Mouse (Mus musculus) MEL-GATA-1-ER (cell line): ENCODE measurements around the gene Krt36.

Source experiments
- DNase-seq: peaks from one replicate; pipeline ENCODE4 v3.0.0-alpha.2; 2012; ENCODE audit warnings: low read depth; ENCODE audit errors: extremely low read depth

Krt36 gene

DNA sequence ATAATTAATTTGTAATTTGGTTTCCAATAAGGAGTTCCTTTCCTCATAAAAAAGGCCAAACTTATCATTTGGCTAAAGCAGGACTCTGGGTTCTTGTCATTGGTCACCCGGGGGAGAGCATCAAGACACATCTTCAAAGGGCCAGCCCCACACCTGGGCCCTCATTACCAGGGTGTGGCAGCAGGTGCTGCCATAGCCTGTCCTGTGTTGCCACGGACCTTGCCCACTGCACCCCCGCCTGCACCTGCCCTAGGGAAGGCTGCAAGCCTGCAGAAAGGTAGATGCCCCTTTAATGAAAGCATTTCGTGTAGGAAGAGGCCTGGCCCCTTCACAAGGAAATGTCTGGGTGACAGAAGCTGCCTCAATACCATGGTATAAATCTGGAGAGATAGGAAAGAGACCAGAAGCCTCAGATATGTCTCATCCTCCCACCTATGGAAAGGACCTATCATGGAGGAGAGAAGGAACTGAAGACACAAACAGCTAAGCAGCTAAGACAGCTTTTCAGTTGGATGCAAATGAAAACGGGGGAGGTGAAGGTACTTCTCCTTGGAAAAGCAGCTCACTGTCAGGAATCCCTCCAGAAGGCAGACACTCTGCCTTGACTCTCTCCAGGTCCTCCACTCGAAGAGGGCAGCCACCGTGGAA lies 16.9 kb downstream of the Krt36 start:
- no peak for DNase-seq

DNA sequence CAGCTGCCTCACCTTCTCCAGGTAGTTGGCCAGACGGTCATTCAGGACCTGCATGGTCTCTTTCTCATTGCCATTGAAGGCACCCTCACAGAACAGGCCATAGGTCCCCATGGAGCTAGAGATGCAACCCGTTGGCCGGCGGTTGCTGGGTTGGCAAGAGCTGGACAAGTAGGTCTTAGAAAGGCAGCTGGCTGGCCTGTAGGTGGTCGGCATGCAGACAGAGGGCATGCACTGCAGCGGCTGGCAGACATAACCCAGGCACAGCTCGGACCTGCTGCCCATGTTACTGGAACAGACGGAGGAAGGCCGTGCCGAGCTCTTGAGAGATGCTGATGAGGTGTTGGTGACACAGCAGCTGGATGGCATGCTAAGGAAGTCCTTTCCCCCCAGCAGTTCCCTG lies 17.6 kb downstream of the Krt36 start, which contains the start of gene Krt32:
Gene Krt32 (minus strand): TSS at position 366 of the 400 bp plus-strand sequence.
- no peak for DNase-seq

GRCm38 (mm10) chr11:100073873-100074272 lies 31.6 kb downstream of the Krt36 start:
- DNase-seq: no peak

GRCm38 (mm10) chr11:100067293-100068036 lies 38.0 kb downstream of the Krt36 start:
- no peak for DNase-seq

DNA sequence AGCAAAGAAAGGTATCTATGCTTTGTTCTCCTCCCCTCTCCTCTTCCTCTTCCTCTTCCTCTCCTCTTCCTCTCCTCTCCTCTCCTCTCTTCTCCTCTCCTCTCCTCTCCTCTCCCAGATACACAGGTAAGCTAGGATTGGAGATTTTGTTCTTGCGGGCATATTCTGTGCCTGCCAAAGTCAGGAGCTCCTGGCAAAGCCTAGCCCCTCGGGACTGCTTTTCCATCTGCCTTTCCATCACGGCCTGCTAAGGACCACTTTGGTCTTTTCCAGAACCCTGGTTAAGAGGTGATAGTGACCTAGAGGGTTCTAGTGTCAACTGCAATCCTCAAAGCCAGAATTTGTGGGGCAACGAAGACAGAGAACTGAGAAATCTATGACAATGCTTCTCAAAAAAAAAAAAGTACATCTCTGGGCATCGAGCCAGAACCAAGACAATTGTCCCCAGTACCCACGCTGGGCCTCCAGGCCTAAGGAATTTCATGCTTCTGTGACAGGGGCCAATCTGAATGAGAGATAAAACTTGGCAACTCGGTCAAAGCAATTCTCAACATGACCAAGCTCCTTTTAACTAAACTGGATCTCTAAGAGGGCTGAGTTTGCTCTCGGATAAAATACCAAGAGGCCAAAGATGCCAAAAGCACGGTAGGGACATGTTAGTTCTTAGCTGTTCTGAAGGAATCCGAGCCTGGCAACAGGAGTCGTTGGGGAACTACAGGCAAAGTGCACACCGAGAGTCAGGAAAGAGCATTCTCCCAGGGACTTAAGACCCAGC lies 39.0 kb downstream of the Krt36 start:
- DNase-seq: no peak

DNA sequence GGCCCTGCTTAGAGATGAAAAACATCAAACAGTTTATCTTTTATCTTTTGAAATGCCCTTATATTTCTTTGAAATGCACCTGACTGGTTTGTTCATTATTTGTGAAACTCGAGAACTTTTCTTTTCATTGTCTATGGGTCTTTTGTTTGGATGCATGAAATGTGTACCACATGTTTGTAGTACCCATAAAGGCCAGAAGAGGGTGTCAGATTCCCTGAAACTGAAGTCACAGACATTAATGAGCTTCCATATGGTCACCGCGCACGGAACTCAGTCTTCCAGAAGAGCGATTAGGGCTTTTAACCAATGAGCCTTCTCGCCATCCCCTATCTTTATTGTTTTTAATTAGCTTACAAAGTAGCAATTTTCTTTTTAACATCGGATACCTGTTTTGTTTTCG lies 46.6 kb downstream of the Krt36 start:
- no peak for DNase-seq

DNA sequence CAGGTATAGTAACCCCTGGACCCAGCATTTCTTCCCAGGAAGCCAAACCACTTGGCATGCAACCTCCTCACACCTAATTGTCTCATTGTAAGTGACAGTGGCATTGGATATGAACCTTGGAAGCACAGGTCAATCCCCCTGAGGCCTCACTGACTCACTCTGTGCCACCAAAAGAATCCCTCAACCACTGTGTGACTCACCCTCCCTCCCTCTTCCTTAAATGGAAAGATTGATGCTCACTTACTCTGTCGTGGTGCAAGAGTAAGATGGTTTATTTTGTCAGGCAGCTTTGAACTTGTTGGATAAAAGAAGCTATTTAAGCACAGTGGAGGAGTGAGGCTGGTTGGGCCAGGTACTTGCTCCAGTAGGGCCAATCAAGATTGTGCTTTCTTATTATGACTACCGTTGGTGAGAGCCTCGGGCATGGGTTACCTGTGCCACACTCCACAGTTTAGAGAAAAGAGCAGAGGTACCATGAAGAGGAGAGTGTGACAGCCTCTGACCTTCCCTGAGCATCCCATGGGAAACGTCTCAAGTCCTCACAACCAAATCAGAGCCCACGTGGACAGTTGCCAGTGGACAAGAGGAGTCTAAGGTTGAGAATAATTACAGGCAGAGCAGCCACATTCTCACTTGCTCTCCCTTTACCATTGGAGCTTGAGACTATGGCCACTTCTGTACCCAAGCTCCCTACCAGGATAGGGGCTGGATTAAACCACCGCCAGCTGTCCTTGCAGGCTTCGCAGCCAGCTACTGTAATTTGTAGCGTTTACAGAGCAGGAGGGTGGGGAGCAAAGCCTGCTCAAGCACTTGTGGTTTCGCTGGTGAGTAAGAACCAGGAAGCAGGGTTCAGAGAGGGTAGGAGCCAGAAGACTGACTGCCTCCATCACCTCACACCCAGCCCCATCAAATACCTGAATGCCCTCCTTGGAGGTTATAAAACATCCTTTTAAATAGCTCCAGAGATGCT lies 49.5 kb downstream of the Krt36 start:
- no peak for DNase-seq
